Mouse (Mus musculus): ENCODE results near the gene Zfp943. TPM values are rescaled to one million over a fixed set of nuclear protein-coding genes. Genes with fewer than 3 reads are reported as not detected.

Zfp943 gene
- 10 to 100 TPM; 19.5 to 22.6 TPM for total RNA-seq (2021)

- DNase-seq = peak; percentile 83
Observed at GRCm38 (mm10) chr17:21962107-21962907, at the start of gene Zfp943, which contains the start of gene Zfp942. Gene Zfp943, plus strand, starts transcription at chr17:21962552. Gene Zfp942, minus strand, starts transcription at chr17:21962464.

GRCm38 (mm10) chr17:21963302-21963701 is 950 bp downstream of the Zfp943 start:
- no peak for DNase-seq

GRCm38 (mm10) chr17:22035594-22035993 is 73.2 kb downstream of the Zfp943 start:
- DNase-seq = peak in 1 of 2 experiments; percentile 35

GRCm38 (mm10) chr17:22049403-22049802 is 87.1 kb downstream of the Zfp943 start:
- DNase-seq = no peak

- DNase-seq = no peak
Observed at GRCm38 (mm10) chr17:22053211-22053610, 90.9 kb downstream of the Zfp943 start.

- peak; percentile 62 to 72 for DNase-seq
Observed at GRCm38 (mm10) chr17:22081031-22081631, 118.8 kb downstream of the Zfp943 start.

GRCm38 (mm10) chr17:22083224-22083623 is 120.9 kb downstream of the Zfp943 start:
- DNase-seq = peak; percentile 4 to 8

- no peak for DNase-seq
Observed at GRCm38 (mm10) chr17:22118770-22119169, 156.4 kb downstream of the Zfp943 start.

Other genes with a start within 250 kb of the Zfp943 start
- gene Zfp229, start 231.8 kb upstream of the Zfp943 start, total RNA-seq (2021) = 1 to 10 TPM; 3.9 to 4.6 TPM
- under 1 TPM; 0.45 to 0.46 TPM for gene Zfp820, start 116.8 kb upstream of the Zfp943 start, total RNA-seq (2021)
- gene Zfp995, start 52.6 kb upstream of the Zfp943 start, total RNA-seq (2021) = 1 to 10 TPM; 5.3 to 6.1 TPM
- gene Zfp942, start 88 bp upstream of the Zfp943 start, total RNA-seq (2021) = 10 to 100 TPM; 18.6 to 19.5 TPM
- under 1 TPM; 0.27 to 0.51 TPM for gene Zfp947, start 203.6 kb downstream of the Zfp943 start, total RNA-seq (2021)